Mouse (Mus musculus) regulatory T cell (primary cell): ENCODE data around the gene Tfap2c.

Source experiments
- in situ Hi-C: fragments of 300-600 bp; cut with MboI, MseI; formaldehyde crosslinking; loops from one replicate; pipeline ENCODE4 v1.15.1; 2025; ENCODE audit warnings: high pct_unique_total_duplicates

Gene Tfap2c

GRCm38 (mm10) chr2:172550364-172551080 is 1.1 kb downstream of the Tfap2c start:
- in situ Hi-C loops = no loop called here

- in situ Hi-C loops = no loop called here
Measured at GRCm38 (mm10) chr2:172551081-172551720, 1.8 kb downstream of the Tfap2c start.

GRCm38 (mm10) chr2:172551872-172552271 is 2.5 kb downstream of the Tfap2c start:
- in situ Hi-C loops = no loop called here

GRCm38 (mm10) chr2:172552666-172553065 is 3.3 kb downstream of the Tfap2c start:
- in situ Hi-C loops = no loop called here

- in situ Hi-C loops = no loop called here
Measured at GRCm38 (mm10) chr2:172554211-172554610, 4.8 kb downstream of the Tfap2c start.

GRCm38 (mm10) chr2:172558674-172559468 is 9.5 kb downstream of the Tfap2c start:
- in situ Hi-C loops = no loop called here

GRCm38 (mm10) chr2:172561016-172561415 is 11.6 kb downstream of the Tfap2c start:
- in situ Hi-C loops = no loop called here

- in situ Hi-C loops = no loop called here
Measured at GRCm38 (mm10) chr2:172567835-172568234, 18.4 kb downstream of the Tfap2c start.

- in situ Hi-C loops = no loop called here
Measured at GRCm38 (mm10) chr2:172568466-172568865, 19.1 kb downstream of the Tfap2c start.

- in situ Hi-C loops = no loop called here
Measured at GRCm38 (mm10) chr2:172577196-172577766, 27.9 kb downstream of the Tfap2c start.

GRCm38 (mm10) chr2:172579221-172579620 is 29.8 kb downstream of the Tfap2c start:
- in situ Hi-C loops = no loop called here

- in situ Hi-C loops = no loop called here
Measured at GRCm38 (mm10) chr2:172580536-172581265, 31.3 kb downstream of the Tfap2c start.

GRCm38 (mm10) chr2:172583312-172583711 is 33.9 kb downstream of the Tfap2c start:
- in situ Hi-C loops = no loop called here

GRCm38 (mm10) chr2:172585329-172585728 is 35.9 kb downstream of the Tfap2c start:
- in situ Hi-C loops = no loop called here

- in situ Hi-C loops = no loop called here
Measured at GRCm38 (mm10) chr2:172589048-172589447, 39.7 kb downstream of the Tfap2c start.

GRCm38 (mm10) chr2:172590839-172591238 is 41.4 kb downstream of the Tfap2c start:
- in situ Hi-C loops = no loop called here

GRCm38 (mm10) chr2:172594326-172594725 is 44.9 kb downstream of the Tfap2c start:
- in situ Hi-C loops = no loop called here

GRCm38 (mm10) chr2:172597056-172597455 is 47.7 kb downstream of the Tfap2c start:
- in situ Hi-C loops = no loop called here

- in situ Hi-C loops = no loop called here
Measured at GRCm38 (mm10) chr2:172597881-172598280, 48.5 kb downstream of the Tfap2c start.

- in situ Hi-C loops = loop anchor here (10.0 kb wide), 1 partner anchor 960 kb away; no protein-coding TSS in a partner anchor
Measured at GRCm38 (mm10) chr2:172604625-172605024, 55.2 kb downstream of the Tfap2c start.

GRCm38 (mm10) chr2:172605642-172606041 is 56.2 kb downstream of the Tfap2c start:
- in situ Hi-C loops = loop anchor here (10.0 kb wide), 1 partner anchor 961 kb away; no protein-coding TSS in a partner anchor
